Mouse (Mus musculus) liver, adult 2 months (tissue): Measurements from ENCODE around the gene Prdm10.

Experiments used
- CTCF ChIP-seq: fragments of 200-500 bp; IDR thresholded peaks from 2 replicates; pipeline ENCODE4 v1.5.1; 2011; ENCODE audit warnings: low read depth, low read length, control low read depth
- POLR2A ChIP-seq: fragments of 200-500 bp; IDR thresholded peaks from 2 replicates; pipeline ENCODE4 v1.6.1; 2011; ENCODE audit warnings: low read length, control low read depth; ENCODE audit not compliant: insufficient read depth; ENCODE audit errors: extremely low read depth

DNA sequence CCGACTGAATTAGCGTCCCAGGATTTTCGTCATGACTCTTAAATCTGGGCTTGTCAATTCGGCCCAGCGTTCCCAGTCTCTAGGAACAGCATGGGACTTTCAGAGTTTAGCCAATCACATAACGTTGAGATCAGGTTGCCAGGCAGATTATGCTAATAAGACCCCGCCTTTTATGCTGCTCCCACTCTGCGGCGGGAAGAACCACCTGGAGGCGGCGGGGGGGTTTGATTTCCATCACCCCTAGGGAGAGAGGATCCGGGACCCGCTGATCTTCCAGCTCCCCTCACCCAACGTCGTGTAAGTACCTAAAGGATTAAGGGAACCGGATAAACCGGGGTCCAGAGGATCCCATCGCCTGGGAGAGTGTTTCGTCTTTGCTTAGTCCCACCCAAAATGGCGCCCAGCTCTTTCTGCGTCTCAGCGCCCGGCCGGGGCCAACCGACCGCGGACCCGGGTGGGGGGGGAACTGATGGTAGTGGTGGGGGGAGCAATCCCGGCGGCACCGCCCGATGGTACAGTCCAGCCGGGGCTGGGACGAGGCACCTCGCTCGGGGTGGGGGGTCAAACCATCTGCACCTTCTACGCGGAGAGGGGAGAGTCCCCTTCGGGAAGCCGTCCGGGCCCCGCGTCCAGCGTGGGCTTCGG is at the start of gene Prdm10:
- no peak for TF ChIP-seq CTCF
- peak; percentile 47 for TF ChIP-seq POLR2A
